12 mouse cellular contexts compared by ENCODE assay signal in the genomic region with DNA sequence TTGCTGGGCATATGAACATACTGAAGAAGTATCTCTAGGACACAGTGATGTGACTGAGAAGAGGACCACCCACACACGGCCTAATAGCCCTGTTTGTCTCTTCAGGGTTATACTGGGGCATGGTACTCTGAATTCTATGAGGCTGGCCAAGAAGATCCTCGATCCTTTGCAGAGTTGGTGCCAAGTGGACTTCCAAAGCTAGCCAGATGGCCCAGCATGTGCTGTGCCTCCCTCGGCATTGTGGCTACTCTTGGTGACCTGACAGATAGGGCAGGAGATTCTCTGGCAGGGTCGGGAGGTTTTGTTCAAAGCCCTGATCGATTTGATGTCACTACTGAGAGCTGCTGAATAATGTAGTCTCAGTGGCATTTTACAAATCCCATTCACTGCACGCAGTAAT. TPM values are rescaled to one million over a fixed set of nuclear protein-coding genes. Genes with fewer than 3 reads are reported as not detected.
A peak's percentile ranks its signal among the peaks of the same experiment; 100 is the strongest.
DNase-seq lines count a peak whose midpoint lies in the region; ATAC-seq and TF ChIP-seq lines count a peak whose summit lies in the region.
"Had no signal": no experiment of that assay in that cellular context is flagged by ENCODE, and none has a peak within 500 bp of the region (broad histone marks: within the 10 kb centered on the region; RNA-seq: fewer than 3 reads in every experiment).

No protein-coding gene starts in this region.

- no peaks in the 10 kb centered on the region for H3K27me3 ChIP-seq in midbrain, postnatal 0 days (ENCODE audit: insufficient read depth, low read length)
- no peaks in the 10 kb centered on the region for H3K27me3 ChIP-seq in midbrain, embryonic 13.5 days
- H3K27me3 ChIP-seq: embryonic facial prominence, embryonic 12.5 days; hindbrain, embryonic 15.5 days; neural tube, embryonic 15.5 days had no signal

- H3K4me1 ChIP-seq in midbrain, postnatal 0 days (ENCODE audit: insufficient read depth, low read length): no peaks in the 10 kb centered on the region
- peaks cover 12% of the 10 kb centered on the region for H3K4me1 ChIP-seq in midbrain, embryonic 13.5 days (replicated peaks)

- H3K4me3 ChIP-seq in midbrain, postnatal 0 days (ENCODE audit: low read depth, low read length): no peak overlapping the region
- no peak overlapping the region for H3K4me3 ChIP-seq in midbrain, embryonic 13.5 days (replicated peaks)
- H3K4me3 ChIP-seq in macrophage (ENCODE audit: inconsistent target): no peak overlapping the region
- H3K4me3 ChIP-seq: embryonic facial prominence, embryonic 12.5 days; hindbrain, embryonic 15.5 days; neural tube, embryonic 15.5 days had no signal

- H3K27ac ChIP-seq in midbrain, postnatal 0 days (ENCODE audit: low read depth, low read length): no peak overlapping the region
- no peak overlapping the region for H3K27ac ChIP-seq in midbrain, embryonic 13.5 days
- peak overlapping the region; percentile 93 for H3K27ac ChIP-seq in macrophage
- H3K27ac ChIP-seq: embryonic facial prominence, embryonic 12.5 days; hindbrain, embryonic 15.5 days; neural tube, embryonic 15.5 days had no signal

- H3K36me3 ChIP-seq in midbrain, postnatal 0 days (ENCODE audit: insufficient read depth, low read length): no peaks in the 10 kb centered on the region
- no peaks in the 10 kb centered on the region for H3K36me3 ChIP-seq in midbrain, embryonic 13.5 days
- H3K36me3 ChIP-seq in macrophage (ENCODE audit: inconsistent target): no peaks in the 10 kb centered on the region
- H3K36me3 ChIP-seq: embryonic facial prominence, embryonic 12.5 days; hindbrain, embryonic 15.5 days; neural tube, embryonic 15.5 days had no signal

- ATAC-seq in midbrain, postnatal 0 days (ENCODE audit: low FRiP score): no peak
- ATAC-seq in midbrain, embryonic 13.5 days: no peak

- no peaks in the 10 kb centered on the region for H3K9me3 ChIP-seq in midbrain, postnatal 0 days (ENCODE audit: low read length)
- no peaks in the 10 kb centered on the region for H3K9me3 ChIP-seq in midbrain, embryonic 13.5 days
- H3K9me3 ChIP-seq: embryonic facial prominence, embryonic 12.5 days; hindbrain, embryonic 15.5 days; neural tube, embryonic 15.5 days had no signal

- no peak overlapping the region for H3K4me2 ChIP-seq in midbrain, postnatal 0 days (ENCODE audit: low read depth, low read length, poor library complexity, severe bottlenecking)
- no peak overlapping the region for H3K4me2 ChIP-seq in midbrain, embryonic 13.5 days (replicated peaks)
- H3K4me2 ChIP-seq: embryonic facial prominence, embryonic 12.5 days; hindbrain, embryonic 15.5 days; neural tube, embryonic 15.5 days had no signal

- WGBS in midbrain, postnatal 0 days: 64% methylated on average over 6 of the region's 6 CpGs
- 72% methylated on average over 6 of the region's 6 CpGs for WGBS in midbrain, embryonic 13.5 days
- 86% methylated on average over 6 of the region's 6 CpGs for WGBS in macrophage (ENCODE audit: missing documents)

- peaks cover 6% of the 10 kb centered on the region for H3K79me2 ChIP-seq in macrophage (ENCODE audit: inconsistent target)

- peak; percentile 70 for DNase-seq in cerebellum, adult 11-12 months
- DNase-seq in cerebellum, postnatal 4 days (ENCODE audit: low spot score in 2 of 2): no peak
- peak; percentile 24 for DNase-seq in midbrain, postnatal 0 days (ENCODE audit: low spot score)
- peak; percentile 74 for DNase-seq in cerebellum, adult 9-11 months
- DNase-seq in heart, postnatal 25 days (ENCODE audit: low spot score): no peak
- no peak for DNase-seq in spleen, postnatal 10 days (ENCODE audit: low spot score in 2 of 2)
- DNase-seq: kidney, adult 9 months had no signal

- no peak for TF ChIP-seq CTCF in midbrain, postnatal 0 days (IDR thresholded peaks at IDR 0.05)

- intact Hi-C loops in heart, postnatal 25 days (cut with DNase I): loop anchor here (2.0 to 5.0 kb wide), 2 partner anchors 82 to 105 kb away; no protein-coding TSS in a partner anchor

- H3K9ac ChIP-seq in midbrain, postnatal 0 days (replicated peaks; ENCODE audit: low read length, poor library complexity, severe bottlenecking): no peak overlapping the region
- no peak overlapping the region for H3K9ac ChIP-seq in midbrain, embryonic 13.5 days (replicated peaks)
- H3K9ac ChIP-seq: embryonic facial prominence, embryonic 12.5 days; hindbrain, embryonic 15.5 days; neural tube, embryonic 15.5 days had no signal

RNA-seq across cellular contexts. Expression of gene Slc6a6, which starts 4.1 kb away (rescaled TPM):
- 105 and 147 TPM in 2 replicates for total RNA-seq in midbrain, postnatal 0 days (2014; rRNA removed)
- polyA plus RNA-seq in midbrain, postnatal 0 days (2015; fragmentation: Nextera tagmentation; extraction: Ambion mirVana): 123 and 146 TPM in 2 replicates
- polyA plus RNA-seq in midbrain, embryonic 13.5 days (2015; fragmentation: Nextera tagmentation; extraction: Ambion mirVana): 84.4 and 89.8 TPM in 2 replicates
- 1,000 to 10,000 TPM in 22 of 26 experiments, 100 to 1,000 TPM in 4; 867 to 1,969 (median 1,342) TPM for total RNA-seq in macrophage (2018; cell fraction: chromatin; rRNA removed)
- 100 to 1,000 TPM; 407 to 728 (median 545) TPM for total RNA-seq in macrophage (2018; cell fraction: cytosol; rRNA removed)
- 1,000 to 10,000 TPM in 22 of 26 experiments, 100 to 1,000 TPM in 4; 893 to 1,549 (median 1,266) TPM for total RNA-seq in macrophage (2018; cell fraction: nucleus; rRNA removed)
- 290 to 451 TPM (median 423 TPM) in 3 replicates for polyA plus RNA-seq in macrophage (2018)
- total RNA-seq in heart, postnatal 25 days (2021): 100 to 1,000 TPM in 1 of 2 experiments, 10 to 100 TPM in 1; 85.0 to 102 TPM

Comparison
In these comparisons a context has a peak if more than half of its experiments do, and no peak if none do; other contexts are left out.
1. DNase-seq: peak in cerebellum, adult 11-12 months (single experiment), midbrain, postnatal 0 days (single experiment) and cerebellum, adult 9-11 months (single experiment); none in cerebellum, postnatal 4 days (0 of 2), heart, postnatal 25 days (single experiment) and spleen, postnatal 10 days (0 of 2).